Mouse (Mus musculus) regulatory T cell (primary cell): ENCODE measurements around the gene Bpifa6.
"Not testable (repeated sequence)": the region's sequence is repeated elsewhere in the genome, so short reads cannot be mapped to it uniquely, and the experiment has no call there.

ENCODE experiments used
- in situ Hi-C: fragments of 300-600 bp; cut with MboI, MseI; formaldehyde crosslinking; loops from one replicate; pipeline ENCODE4 v1.15.1; 2025; ENCODE audit warnings: high pct_unique_total_duplicates

Bpifa6 gene

DNA sequence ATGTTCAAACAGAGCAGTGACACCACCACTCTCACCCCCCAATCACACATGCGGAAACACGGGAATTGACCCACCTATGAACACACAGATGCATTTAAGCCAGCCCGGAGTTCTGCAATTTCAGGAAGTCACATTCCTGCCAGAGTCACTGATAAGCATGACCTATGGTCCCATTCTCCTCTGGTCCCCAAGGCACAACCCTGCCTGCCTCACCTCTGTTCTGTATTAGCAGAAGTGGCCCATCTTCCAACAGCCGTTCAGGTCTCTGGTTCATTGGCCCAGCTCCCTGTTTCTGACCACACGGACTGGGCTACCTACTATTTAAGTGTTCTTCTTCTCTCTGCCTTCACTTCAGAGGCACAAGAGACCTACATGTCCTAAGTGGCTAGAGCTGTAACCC lies at the start of gene Bpifa6:
Gene Bpifa6, plus strand, starts transcription at position 364 of the 400 bp plus-strand sequence.
- in situ Hi-C loops, result no loop called here

DNA sequence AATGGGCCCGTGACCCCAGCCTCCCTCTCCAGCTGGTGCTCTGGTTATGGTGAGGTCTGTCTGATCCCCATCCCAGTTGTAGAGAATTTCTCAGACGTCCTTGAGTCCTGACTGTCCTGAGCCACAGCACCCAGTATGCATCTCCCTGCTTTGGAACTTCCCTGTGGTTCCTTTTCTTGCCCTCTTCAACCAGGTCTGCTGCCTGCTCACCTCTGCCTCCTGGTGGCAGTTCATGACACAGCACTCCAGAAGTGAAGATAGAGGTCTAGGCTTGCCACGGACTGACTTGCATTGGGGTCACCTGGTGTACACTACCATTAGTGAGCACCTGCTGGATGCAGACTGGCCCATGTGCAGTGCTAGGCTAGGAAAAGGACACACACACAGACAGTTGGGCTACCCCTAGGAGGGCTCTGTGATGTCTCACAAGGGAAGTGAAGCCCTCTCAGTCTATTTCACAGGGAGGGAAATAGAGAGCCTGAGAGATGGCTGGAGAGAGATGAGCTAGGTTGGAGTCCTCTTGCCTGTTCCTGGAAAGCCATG lies 44.8 kb upstream of the Bpifa6 start:
- in situ Hi-C loops, result loop anchor here (5.0 kb wide), 1 partner anchor 78 kb away; no protein-coding TSS in a partner anchor

DNA sequence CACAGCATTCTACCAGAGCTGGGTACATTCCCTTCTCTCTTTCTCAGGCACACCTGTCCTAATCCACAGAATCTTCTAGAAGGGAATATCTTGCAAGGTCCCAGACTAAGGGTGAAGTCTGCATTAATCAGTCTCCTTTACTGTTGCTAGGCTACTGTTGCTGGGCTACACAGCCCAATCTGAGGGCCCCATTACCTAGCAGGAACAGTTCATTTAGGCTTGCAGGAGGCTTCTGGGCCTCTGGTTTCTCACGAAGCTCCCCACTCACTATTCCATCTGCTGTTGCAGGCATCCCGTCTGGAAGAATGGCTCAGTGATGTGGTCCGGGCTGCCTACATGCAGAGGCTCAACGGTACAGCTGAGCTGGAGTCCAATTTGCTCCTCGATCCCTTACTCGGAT lies 43.6 kb upstream of the Bpifa6 start:
- in situ Hi-C loops, result no loop called here

DNA sequence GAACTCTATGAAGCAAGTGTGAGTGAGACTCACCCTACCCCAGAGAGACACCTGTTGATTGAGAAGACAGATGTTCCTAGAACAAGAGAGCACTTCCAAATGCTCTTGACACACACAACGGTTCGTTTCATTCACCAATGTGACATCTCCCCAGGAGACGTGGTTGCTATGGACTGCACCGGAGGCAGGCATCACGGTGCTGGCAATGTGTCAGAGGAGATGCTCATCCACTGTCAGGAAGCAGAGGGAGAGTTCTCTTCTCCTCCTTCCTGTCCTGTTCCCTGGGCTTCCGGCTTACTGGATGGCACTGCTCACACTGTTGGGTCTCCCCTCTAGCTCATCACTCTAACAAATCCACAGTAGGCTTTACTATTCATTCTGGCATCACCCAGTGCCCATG lies 41.4 kb upstream of the Bpifa6 start:
- in situ Hi-C loops, result no loop called here

DNA sequence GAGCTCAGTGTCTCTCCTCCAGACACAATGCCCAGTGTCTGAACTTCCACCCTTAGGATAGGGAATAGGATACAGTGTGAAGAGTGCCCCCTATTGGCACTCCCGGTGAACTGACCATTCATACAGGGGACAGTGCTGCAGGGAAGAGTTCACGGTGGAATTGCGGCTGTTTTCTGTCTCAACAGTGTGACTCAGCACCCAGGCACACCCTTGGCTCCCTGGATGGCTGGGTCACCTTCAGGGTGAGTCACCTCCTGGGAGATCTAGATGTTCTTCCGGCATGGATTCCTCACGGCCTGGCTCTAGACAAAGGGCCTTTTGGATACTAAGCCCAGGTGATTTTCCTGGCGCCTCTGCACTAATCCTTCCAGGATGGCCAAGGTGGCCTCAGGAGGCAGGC lies 39.4 kb upstream of the Bpifa6 start:
- in situ Hi-C loops, result no loop called here

DNA sequence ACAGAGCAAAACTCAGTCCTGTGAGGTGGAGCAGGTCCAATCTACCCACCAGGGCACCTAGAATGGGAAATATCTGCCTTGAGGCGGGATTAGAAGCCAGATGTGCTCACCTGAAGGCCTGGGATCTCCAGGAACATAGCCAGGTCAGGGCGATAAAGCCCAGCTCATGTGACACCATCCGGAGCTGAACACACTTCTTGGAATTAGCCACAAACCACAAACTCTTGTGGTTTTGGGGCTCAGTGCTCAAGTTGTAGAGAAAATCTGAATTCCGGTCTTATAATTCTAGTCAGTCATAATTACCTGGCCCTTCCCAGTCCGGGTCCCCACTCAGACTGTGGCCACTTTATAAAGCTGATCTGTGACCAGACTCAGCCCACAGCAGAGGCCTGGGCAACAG lies 36.9 kb upstream of the Bpifa6 start, which contains the start of gene Bpifb4:
Gene Bpifb4, plus strand, starts transcription at position 370 of the 400 bp plus-strand sequence.
- in situ Hi-C loops, result no loop called here

DNA sequence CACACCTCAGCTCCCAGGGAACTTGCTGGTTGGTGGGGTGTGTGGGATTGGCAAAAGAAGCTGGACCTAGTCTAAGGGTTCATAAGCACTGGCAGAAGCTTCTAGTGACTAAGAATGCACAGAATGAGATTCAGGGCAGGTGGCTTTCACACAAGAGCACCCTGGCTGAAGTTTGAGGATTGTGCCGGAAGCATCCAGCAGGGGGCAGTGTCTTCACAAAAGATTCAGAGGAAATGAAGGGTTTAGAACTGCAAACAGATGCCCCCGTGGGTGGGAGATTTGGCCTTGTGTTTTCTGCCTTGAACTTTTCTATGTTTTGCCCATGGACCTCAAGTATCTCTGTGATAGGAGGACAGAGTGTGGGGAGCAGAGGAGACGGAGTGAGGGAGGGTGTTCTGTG lies 31.2 kb upstream of the Bpifa6 start:
- in situ Hi-C loops, result no loop called here

DNA sequence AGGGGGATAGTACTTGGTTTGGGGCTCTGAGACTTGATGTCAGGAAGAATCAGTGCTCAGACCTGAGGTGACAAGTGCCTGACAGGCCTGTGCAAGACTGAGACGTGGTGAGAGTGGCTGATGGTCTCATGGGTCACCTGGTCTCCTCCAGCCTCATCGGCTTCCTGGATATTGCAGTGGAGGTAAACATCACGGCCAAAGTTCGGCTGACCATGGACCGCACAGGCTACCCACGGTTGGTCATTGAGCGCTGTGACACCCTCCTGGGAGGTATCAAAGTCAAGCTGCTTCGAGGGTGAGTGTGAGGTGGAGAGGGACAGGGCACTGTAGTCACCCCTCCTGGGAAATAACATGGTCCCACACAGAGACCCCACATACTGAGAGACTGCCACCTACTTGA lies 30.2 kb upstream of the Bpifa6 start:
- in situ Hi-C loops, result no loop called here

DNA sequence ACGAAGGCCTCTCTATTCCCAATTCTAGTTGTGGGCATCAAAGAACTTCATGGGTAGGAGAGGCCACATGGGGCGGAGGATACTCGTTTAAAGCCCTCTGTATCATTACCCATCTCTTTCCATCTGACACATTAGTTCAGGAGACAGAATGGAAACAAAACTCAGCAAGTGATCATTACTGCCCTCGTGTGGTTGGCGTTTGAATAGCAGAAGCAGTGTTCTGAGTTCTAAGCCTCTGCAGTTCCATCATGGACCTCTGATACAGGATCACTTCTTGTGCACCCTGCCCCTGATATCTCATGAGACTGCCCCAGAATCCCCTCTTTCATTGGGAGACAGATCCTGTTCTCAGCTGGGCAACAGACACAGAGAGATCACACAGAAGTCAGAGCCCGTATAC lies 21.8 kb upstream of the Bpifa6 start:
- in situ Hi-C loops, result no loop called here

DNA sequence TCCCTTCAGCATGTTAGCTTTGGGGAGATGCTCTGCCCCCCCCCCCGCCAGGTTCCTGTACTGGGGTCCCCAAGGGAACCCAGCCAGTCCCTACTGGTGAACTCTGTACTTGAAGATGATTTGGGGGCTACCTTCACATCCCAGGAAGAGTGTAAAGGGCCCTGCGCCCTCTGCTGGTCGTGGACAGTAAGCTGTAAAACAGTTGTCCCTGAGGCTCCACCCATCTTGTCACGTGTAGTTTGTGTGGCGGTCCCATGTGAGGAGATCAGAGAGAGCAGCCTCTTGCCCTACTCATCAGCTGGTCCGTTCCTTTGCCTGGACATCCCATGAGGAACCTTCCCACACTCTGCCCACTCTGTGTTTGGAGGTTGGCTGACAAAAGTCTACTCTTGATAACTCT lies 20.9 kb upstream of the Bpifa6 start:
- in situ Hi-C loops, result no loop called here

DNA sequence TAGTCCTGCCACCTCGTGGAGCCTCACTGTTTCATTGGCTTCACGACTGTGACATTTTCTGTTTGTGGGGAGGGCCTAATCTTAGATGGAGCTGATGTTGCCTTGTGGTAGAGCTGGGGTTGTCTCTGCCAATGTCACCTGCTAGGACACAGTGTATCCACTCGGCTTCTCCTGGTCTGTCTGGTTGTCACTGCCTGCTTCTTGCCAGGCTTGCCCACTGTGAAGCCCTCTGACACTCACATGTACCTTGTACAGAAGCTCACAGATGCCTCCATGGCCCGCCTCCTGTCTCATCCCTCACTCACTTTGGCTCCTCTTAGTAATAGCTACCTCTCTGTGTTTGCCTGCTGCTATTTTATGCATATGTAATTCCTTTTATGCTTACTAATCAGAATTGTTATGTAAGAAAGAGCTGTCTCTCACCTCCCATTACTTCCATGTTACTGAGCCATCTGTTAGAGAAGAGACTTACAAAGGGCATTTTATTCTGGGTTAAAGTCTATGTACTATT lies 11.9 kb upstream of the Bpifa6 start:
- in situ Hi-C loops, result loop anchor here (10.0 kb wide), 1 partner anchor 862 kb away; no protein-coding TSS in a partner anchor

DNA sequence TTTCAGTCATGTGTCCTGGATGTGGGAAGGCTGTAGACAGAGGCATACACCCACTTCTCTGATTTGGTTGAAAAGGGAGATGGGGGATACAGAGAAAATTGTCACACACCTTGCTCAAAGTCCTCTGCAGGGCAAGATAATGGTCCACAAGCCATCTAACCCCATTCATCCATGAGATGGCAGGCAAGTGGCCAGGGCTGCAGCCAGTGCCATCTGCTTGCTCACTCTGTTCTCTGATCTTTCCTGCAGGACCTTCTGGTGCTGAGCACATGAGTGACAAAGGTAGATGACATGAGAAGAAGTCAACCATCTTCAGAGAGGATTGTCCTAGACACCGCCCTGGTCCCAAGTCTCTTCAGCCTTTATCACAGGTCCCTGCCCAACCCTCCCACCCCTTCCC lies 11.4 kb upstream of the Bpifa6 start:
- in situ Hi-C loops, result loop anchor here (10.0 kb wide), 1 partner anchor 861 kb away; no protein-coding TSS in a partner anchor

DNA sequence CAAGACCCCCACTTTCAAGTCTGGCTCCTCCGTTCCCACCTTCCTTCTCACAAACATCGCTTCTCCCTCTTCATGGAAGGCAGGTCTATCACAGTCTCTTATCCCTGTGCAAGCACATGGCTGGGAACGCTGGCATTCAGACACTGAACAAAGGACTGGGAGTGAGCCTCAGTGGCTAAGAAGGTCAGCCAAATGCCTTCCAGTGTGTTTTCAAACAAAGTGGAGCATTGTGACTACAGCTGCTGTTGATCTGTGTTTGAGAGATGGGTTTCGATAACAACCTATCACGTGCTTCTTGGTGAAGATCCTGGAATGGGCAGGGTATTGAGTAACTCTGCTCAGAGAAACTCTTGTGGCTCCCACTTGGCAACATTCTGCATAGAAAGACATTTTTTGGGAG lies 4.5 kb upstream of the Bpifa6 start:
- in situ Hi-C loops, result no loop called here

DNA sequence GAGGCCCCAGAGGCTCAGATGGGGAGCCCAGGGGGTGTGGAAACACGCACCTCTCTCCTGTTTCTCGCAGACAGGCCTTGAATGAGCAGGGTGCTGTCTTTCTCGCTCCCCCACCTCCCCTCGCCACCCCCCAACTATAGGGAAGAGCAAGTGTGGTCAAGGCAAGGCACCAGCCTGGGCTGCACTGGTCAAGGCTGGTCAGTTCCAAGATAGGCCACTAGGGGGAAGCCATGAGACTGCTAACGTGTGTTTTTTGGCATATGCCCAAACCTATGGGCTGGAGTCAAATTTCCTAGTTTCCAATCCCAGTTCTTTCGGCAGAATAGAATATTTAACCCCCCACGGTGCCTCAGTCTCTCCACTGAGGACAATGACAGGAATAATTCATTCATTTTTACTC lies 21.0 kb downstream of the Bpifa6 start:
- in situ Hi-C loops, result no loop called here

DNA sequence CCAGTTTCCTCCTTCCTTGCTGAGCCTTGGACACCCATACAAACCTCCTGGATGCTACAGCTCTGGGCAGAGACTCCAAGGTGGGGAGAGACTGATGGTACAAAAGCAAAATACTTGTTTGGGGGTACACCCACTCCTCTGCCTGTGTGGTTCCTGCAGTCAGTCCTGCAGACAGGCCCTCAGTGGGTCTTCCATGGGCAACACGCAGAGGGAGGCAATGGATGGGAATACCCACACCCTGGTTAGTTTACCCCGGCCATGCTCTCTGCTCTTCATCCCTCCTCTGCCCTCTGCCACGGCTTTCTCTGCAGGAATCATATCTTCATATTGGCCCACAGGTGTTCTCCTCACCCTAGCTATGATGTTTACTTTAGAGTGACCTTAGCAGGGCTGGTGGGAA lies 25.8 kb downstream of the Bpifa6 start:
- in situ Hi-C loops, result no loop called here

DNA sequence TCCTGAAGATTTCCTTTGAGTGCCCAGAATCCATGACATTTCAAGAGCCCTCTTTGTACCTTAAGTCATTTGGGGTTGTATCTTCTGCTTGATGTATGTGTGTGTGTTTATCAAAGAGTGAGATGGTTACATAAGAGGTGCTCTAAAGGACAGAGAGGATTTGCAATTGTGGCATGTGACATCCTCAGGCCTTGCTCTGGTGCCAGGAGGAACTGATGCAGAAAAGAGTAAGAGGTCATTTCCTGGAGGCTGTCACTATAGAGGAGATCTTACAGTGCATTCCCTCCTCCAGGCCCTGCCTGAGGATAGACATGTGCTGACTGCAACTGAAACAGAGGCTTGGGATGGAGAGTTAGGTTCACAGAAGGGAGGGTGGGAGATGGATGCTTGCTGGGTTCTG lies 26.3 kb downstream of the Bpifa6 start:
- in situ Hi-C loops, result no loop called here

DNA sequence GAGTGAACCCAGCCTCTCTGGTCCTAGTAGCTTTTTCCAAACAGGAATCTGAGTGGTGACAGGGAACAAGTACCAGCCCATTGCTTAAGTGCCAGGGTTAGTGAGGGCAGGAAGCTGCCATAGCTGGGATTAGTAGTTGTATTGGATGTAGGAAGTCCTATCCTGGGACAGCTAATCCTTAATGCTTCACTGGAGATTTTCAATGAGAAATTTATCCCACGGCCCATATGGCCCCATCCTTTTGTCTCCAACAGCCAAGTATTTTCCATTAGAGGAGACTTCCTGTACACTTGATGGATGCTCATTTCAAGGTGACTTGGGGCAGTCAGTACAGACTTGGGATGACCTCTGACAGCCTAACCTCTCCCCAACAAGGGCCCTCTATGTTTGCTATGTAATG lies 29.7 kb downstream of the Bpifa6 start:
- in situ Hi-C loops, result no loop called here

DNA sequence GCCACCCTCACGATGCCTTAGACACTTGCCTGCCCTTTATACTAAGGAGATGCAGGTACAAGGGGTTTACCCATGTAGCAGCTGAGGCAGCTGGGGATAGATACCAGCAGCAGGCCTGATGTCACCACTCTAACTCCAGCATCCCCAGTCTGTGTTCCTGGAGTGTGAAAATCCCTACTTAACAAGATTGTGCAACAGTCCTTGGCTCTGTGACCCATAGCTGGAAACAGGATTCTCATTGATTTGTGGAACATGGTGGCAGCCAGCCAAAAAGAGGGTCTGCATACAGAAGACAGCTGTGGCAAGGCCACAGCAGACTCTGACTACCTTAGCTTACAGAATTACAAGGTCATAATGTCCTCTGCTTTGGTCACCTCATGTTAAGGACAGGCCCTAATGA lies 30.3 kb downstream of the Bpifa6 start:
- in situ Hi-C loops, result no loop called here

DNA sequence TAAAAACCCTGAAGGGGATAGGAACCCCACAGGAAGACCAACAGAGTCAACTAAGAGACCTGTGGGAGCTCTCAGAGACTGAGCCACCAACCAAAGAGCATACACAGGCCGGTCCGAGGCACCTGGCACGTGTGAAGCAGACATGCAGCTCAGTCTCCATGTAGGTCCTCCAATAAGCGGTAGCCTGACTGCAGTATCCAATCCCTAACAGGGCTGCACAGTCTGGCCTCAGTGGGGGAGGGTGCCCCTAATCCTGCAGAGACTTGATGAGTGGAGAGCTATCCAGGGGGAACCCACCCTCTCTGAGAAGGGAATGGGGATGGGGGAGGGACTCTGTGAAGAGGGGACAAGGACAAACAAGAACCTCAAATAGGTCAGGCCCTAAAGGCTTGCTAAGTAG lies 31.0 kb downstream of the Bpifa6 start:
- in situ Hi-C loops, result no loop called here

DNA sequence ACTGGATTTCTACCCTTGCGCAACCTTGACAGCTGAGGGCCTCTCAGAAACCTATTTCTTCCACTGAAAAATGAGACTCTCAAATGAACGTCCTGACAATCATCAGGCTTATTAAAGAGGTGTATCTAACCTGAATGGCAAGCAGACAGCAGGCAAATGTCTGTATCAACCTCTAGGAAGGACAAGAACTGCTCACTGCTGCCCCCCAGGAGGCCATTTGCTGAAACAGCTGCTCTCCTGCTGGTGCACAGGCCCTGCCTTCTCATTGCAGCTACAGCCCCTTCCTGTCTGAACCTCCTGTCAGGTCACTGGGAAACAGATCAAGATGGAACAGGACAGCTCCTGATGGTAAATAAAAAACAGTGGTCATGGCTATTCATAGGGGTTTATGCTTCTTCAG lies 31.6 kb downstream of the Bpifa6 start:
- in situ Hi-C loops, result no loop called here

DNA sequence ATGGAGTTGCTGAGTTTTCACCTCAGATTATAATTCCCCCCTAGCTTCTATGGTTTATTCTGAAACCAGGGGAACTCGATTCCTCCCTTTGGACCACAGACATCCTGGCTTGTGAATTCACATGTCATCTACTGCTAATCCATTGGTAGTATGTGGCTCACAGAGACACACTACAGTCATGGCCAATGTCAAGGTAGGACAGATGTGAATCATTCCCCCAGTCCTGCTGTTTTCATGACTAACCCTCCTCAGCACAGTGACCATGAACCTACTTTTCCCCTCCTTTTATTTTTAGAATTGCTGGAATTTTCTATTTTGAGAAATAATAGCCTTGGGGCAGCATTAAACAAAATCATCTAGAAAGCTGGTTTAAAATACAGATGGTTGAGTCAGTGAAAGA lies 32.6 kb downstream of the Bpifa6 start:
- in situ Hi-C loops, result no loop called here

DNA sequence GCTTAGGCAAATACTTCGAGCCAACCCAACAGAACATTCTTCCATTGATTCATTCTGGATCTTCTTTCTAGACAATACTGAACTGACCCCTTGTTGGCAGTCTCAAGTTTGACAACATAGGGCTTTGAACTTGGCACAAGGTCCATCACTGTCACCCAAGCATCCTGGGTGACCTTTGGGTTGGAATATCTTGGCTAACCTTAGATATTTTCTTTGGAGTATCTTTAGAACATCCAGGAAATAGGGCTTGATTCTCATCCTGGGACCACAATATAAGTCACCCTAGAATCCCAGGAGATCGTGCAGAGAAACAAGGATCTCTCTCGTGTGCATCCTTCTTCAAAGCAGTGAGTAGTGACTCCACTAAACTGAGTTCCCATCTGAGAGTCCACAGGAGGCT lies 33.2 kb downstream of the Bpifa6 start, which contains the start of gene Bpifa2:
Gene Bpifa2, plus strand, starts transcription at position 301 of the 400 bp plus-strand sequence.
- in situ Hi-C loops, result no loop called here

DNA sequence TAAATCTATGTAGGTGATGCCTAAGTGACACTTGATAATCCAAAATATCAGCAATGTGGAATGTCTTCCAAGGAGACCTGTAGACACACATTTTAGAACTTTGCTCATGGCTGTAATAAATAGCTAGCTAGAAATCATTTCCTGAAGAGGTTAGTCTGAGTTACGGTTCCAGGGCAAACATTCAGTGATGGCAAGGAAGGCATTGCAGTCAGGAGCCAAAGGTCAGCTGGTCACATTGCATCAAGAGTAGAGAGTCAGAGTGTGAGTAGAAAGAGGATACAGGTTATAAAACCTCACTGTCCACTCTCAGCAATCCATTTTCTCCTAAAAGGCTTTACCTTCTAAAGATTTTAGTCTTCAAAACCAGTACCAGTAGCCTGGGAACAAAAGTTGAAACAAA lies 43.2 kb downstream of the Bpifa6 start:
- in situ Hi-C loops, result no loop called here

DNA sequence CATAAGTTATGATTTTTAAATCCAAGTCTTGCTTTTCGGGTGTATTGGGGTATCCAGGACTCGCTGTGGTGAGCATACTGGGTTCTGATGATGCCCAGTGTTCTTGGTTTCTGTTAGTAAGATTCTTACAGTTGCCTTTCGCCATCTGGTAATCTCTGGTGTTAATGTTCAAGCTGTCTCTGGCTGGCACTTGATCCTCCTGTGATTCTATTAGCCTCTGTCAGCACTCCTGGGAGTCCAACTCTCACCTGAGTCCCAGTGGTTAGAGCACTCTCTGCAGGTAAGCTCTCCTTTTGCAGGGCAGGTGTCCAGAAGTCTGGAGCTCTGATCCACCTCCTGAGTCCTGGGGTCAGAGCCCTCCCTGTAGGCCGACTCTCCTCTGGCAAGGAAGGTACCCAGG lies 49.9 kb downstream of the Bpifa6 start:
- in situ Hi-C loops, result not testable (repeated sequence)
